Mouse (Mus musculus): ENCODE measurements around the gene Gm10160.

DNA sequence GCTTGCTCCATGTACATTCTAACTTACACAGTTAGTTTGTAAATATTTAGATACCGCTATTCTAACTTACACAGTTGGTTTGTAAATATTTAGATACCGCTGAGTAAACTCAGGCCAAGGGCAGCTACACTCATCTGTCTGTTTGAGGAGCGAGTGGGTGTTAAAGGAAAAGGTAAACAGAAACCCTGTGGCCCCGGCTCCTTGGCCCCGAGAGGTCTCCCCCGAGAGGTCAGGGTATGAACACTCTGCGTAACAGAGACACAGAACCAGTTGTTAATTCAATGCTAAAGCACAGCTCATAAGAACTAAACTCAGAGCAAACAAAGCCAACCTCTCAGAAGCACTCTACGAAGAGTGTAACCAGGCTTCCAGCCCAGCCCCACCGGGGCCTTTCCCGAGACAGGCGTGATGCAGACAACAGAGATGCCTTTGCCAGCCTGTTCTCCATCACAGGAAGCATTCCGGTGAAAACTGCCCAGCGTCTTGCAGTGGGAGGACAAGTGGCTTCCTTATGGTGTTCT is 17.0 kb upstream of the Gm10160 start:
- TF ChIP-seq POLR2A (IDR thresholded peaks at IDR 0.05; ENCODE audit: low read depth, low read length), result no peak
- no peak for TF ChIP-seq CTCF (IDR thresholded peaks at IDR 0.05; ENCODE audit: borderline replicate concordance, insufficient read depth, low read length)
